12 mouse cellular contexts compared by ENCODE assay signal in genomic region chr9:65261591-65262230, GRCm38 (mm10). TPM values are rescaled to one million over a fixed set of nuclear protein-coding genes. Genes with fewer than 3 reads are reported as not detected.
DNase-seq lines count a peak whose midpoint lies in the region.
"Had no signal": no experiment of that assay in that cellular context is flagged by ENCODE, and none has a peak within 500 bp of the region (broad histone marks: within the 10 kb centered on the region; RNA-seq: fewer than 3 reads in every experiment).

No protein-coding gene starts in this region.

- H3K4me1 ChIP-seq in limb, embryonic 10.5 days = peaks cover 14% of the 10 kb centered on the region

- WGBS in limb, embryonic 10.5 days = 92% methylated on average over 2 of the region's 2 CpGs

- no peaks in the 10 kb centered on the region for H3K9me3 ChIP-seq in limb, embryonic 10.5 days (replicated peaks)
- H3K9me3 ChIP-seq: hindbrain, embryonic 15.5 days had no signal

- peak; percentile 42 for DNase-seq in adrenal gland, postnatal 14 days
- DNase-seq in adrenal gland, postnatal 36 days = no peak
- DNase-seq in lung, postnatal 14 days = peak; percentile 31
- DNase-seq in lung, postnatal 4 days = no peak
- peak; percentile 81 for DNase-seq in gastrocnemius, postnatal 25 days
- DNase-seq in right cerebral cortex, postnatal 4 days = no peak
- no peak for DNase-seq in c-Kit-positive CD71-positive TER-119-positive erythroid progenitor cells, embryonic 14.5 days (ENCODE audit: low spot score)
- DNase-seq in limb, embryonic 10.5 days (ENCODE audit: low spot score) = no peak
- DNase-seq: adrenal gland, postnatal 25 days; kidney, adult 9 months; right cerebral cortex, postnatal 25 days had no signal

- no peak overlapping the region for H3K27ac ChIP-seq in limb, embryonic 10.5 days
- H3K27ac ChIP-seq: hindbrain, embryonic 15.5 days had no signal

- H3K4me3 ChIP-seq in limb, embryonic 10.5 days = no peak overlapping the region
- H3K4me3 ChIP-seq: hindbrain, embryonic 15.5 days had no signal

- H3K36me3 ChIP-seq in limb, embryonic 10.5 days = no peaks in the 10 kb centered on the region
- H3K36me3 ChIP-seq: hindbrain, embryonic 15.5 days had no signal

- no peaks in the 10 kb centered on the region for H3K27me3 ChIP-seq in limb, embryonic 10.5 days (ENCODE audit: low read depth, poor library complexity, severe bottlenecking)
- H3K27me3 ChIP-seq: hindbrain, embryonic 15.5 days had no signal

RNA-seq across cellular contexts. Expression of gene Cilp, which starts 3.3 kb away (rescaled TPM):
- total RNA-seq in adrenal gland, postnatal 14 days (2021) = 5.1 and 5.6 TPM in 2 replicates
- total RNA-seq in adrenal gland, postnatal 36 days (2021) = 1 to 10 TPM; 4.7 to 6.2 TPM
- 100 to 1,000 TPM in 1 of 2 experiments, 10 to 100 TPM in 1; 28.8 to 105 TPM for total RNA-seq in gastrocnemius, postnatal 25 days (2021)
- 0.05 and 0.06 TPM in 2 replicates for polyA plus RNA-seq in limb, embryonic 10.5 days (2016; fragmentation: Nextera tagmentation; extraction: Ambion mirVana)

RNA-seq across cellular contexts. Expression of gene Clpx, which starts 32.3 kb away (rescaled TPM):
- total RNA-seq in adrenal gland, postnatal 14 days (2021) = 132 and 152 TPM in 2 replicates
- total RNA-seq in adrenal gland, postnatal 36 days (2021) = 10 to 100 TPM; 65.6 to 75.8 TPM
- 10 to 100 TPM; 44.9 to 60.0 TPM for total RNA-seq in gastrocnemius, postnatal 25 days (2021)
- 45.5 and 52.7 TPM in 2 replicates for polyA plus RNA-seq in limb, embryonic 10.5 days (2016; fragmentation: Nextera tagmentation; extraction: Ambion mirVana)

Comparison
In these comparisons a context has a peak if more than half of its experiments do, and no peak if none do; other contexts are left out.
1. DNase-seq: peak in adrenal gland, postnatal 14 days (single experiment), lung, postnatal 14 days (single experiment) and gastrocnemius, postnatal 25 days (single experiment); none in adrenal gland, postnatal 36 days (0 of 2), lung, postnatal 4 days (0 of 2), right cerebral cortex, postnatal 4 days (single experiment), c-Kit-positive CD71-positive TER-119-positive erythroid progenitor cells, embryonic 14.5 days (single experiment) and limb, embryonic 10.5 days (single experiment).